Mouse (Mus musculus): ENCODE results near the gene Htatip2.

The Htatip2 gene

DNA sequence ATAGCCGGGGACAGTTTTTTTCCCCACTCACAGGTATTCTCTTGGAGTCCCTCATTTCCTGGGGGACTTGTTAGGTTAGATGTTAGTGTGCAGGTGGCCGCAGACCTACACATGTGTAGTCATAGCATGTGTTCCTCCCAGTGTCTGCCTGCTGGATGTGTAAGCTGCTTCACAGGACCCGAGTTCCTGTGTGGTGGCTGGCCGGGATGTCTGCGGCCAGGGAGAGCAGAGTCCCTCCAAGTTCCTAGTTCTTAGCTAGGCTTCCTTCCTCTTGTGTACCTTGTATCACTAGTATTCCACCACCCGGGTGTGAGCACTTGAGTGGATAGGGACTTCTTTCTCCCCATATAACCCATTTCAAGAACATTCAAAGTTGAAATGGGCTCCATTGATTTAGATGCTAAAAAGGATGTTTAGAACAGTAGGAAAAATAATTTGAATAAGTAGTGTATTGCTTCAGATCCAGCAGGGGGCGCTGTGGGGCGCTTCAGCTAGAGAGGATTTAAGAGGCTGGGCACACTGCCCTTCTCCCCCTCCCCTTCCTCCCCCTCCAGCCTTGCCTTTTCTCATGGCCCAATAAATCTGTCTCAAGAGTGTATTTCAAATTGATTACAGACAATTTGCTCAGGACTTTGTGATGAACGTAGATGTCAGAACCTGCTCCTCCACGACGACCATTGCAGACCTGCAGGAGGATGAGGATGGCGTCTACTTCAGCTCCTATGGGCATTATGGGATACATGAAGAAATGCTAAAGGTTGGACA is 27.9 kb downstream of the Htatip2 start:
- DNase-seq (ENCODE audit: low spot score), result peak; percentile 57

GRCm38 (mm10) chr7:49787383-49787645 is 28.4 kb downstream of the Htatip2 start:
- DNase-seq (ENCODE audit: low spot score), result no peak

GRCm38 (mm10) chr7:49794304-49794703 is 35.4 kb downstream of the Htatip2 start:
- no peak for DNase-seq (ENCODE audit: low spot score)

DNA sequence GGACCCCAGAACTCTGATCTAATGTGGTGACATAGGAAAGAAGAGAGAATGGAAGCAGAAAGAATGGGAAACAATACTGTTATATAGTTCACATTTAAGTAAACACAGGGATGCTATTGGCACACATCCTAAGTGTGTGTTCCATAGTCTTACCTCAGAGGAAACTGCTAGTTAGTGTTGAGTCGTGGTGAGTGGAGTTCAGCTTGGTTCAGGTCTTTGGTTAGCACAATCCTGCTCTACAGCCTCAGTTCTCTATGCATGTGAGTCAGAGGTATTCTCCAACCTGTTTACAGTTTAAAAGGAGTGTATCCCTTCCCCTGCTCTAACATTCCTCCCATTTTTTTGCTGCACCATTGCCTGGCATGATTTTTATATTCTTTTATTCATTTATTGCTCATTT is 38.3 kb downstream of the Htatip2 start:
- DNase-seq (ENCODE audit: low spot score), result no peak

GRCm38 (mm10) chr7:49803511-49803910 is 44.6 kb downstream of the Htatip2 start:
- DNase-seq (ENCODE audit: low spot score), result no peak

DNA sequence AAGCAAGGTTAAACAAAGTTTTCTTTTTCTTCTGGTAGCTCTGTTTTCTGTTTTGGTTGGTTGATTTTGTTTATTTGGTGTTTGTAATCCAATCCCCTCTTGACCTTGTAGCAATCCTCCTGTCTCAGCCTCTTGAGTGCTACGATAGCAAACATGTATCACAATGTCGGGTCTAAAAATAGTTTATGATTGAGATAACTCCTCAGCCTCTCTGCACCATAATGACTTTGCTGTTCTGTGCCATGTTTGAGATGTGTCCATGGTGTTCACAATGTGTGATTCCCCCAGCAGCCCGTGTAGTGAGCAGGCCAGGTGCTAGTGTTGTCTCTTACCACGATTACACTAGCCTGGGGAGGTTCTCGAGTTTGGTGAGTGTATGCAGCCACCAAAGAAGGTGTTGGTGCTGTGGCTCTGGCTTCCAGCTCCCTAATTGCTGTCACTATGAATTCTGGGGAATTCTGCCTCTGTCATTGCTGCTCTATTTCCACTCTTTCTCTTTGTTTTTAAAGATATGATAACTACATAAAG is 45.8 kb downstream of the Htatip2 start:
- DNase-seq (ENCODE audit: low spot score), result no peak

DNA sequence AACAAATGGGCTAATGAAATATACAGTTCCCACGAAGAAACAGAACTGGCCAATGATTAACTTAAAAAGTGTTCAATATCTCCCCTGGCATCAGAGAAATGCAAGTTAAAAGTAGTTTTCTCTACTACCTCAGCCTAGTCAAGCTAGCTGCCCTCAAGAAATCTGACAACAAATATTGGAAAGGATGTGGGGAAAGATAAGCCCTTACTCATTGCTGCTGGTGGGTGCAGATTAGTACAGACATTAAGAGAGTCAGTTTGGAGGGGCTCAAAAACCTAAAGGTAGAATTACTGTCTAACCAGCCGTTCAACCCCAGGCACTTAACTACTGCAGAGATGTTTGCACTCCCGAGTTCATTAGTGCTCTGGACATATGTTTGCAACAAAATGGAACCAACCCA is 46.7 kb downstream of the Htatip2 start:
- no peak for DNase-seq (ENCODE audit: low spot score)

- DNase-seq (ENCODE audit: low spot score), result no peak
Observed at GRCm38 (mm10) chr7:49807093-49807682, 48.3 kb downstream of the Htatip2 start.

DNA sequence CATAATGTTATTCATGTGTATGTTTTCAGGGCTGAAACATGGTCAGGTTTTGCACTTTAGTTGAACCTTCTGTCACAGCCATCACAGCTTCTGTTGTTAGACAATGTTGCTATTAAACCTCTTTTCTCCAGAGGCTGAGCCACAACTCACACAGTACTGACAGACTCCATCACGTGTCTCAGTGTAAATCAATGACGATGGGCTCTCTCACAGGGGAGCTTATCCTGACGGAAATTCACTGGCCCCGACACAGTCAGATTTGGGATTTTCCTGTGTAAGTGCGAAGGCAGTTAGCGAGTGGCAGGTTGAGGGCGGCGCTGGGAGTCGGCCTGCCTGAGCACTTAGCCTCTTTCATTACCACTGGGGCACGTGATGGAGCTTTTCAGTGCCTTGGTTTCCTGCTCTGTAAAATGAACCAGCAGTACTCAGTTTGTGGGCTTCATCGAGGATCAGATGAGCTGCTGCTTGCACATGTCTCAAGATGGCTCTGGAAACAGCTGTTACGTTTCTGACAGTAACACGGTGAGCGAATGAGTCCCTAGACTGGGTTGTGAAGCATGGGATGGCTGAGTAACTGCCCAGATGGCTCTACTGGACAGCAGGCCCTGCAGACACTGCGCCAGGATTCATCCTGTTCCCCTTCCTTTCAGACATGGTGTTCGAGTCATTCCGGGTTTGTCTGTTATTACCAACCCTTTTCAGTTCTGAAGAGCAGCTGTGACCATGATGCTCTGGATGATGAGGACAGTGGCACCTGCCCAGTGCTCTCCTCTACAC is 49.1 kb downstream of the Htatip2 start:
- no peak for DNase-seq (ENCODE audit: low spot score)

GRCm38 (mm10) chr7:49809100-49809499 is 50.2 kb downstream of the Htatip2 start:
- DNase-seq (ENCODE audit: low spot score), result no peak

DNA sequence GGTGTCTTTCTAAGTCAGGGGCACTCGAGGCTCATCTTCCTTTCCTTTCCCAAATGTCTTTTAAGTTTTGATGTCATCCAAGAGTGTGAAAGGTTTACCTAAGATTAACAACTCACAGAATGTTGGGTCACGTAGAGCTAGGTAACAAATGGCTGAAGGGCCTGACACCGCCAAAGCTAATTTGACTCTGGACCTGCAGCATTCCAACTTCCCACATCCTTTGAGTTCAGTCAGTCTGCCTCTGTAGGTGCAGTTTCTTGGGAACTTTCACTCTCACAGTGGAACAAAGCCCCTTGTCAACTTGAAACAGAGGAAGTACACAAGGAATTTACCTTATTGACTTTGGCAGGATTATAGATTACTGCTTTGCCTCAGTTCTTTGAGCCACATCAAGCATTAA is 50.6 kb downstream of the Htatip2 start:
- no peak for DNase-seq (ENCODE audit: low spot score)

DNA sequence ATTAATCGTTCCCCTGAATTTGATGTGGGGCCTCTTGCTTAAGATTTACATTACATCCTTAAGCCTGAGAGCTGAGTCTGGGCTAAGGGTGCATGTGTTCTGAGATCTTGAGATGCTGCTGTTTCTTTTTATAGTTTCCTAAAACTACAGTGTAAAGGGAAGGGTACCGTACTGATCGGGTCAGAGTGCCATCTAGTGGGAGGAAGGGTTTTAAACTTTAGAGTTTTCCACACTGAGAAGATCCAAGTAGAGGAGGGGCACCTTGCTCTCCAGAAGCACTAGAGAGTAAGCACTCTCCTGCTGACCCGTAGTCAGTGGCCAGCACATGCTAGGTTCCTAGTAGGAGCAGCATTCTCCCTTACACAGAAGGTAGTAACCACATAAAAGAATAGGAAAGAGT is 52.4 kb downstream of the Htatip2 start:
- DNase-seq (ENCODE audit: low spot score), result no peak

DNA sequence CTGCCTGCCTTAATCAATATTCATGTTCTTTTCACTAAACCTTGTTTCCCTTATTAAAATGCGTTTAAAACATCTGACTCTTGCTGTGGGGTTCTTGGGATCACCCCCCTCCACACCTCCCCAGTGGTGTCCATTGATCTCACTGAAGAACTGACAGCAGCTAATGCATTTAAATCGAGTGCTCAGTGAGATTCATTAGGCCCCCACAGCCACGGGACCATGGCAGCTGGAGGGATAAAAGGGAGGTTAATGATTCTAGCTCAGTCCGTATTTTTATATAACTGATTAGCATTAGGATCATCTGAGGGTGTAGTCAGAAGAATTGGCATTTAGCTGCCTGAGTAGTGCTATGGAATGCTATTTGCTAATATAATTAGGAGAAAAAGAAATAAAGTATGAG is 60.5 kb downstream of the Htatip2 start:
- DNase-seq (ENCODE audit: low spot score), result no peak

DNA sequence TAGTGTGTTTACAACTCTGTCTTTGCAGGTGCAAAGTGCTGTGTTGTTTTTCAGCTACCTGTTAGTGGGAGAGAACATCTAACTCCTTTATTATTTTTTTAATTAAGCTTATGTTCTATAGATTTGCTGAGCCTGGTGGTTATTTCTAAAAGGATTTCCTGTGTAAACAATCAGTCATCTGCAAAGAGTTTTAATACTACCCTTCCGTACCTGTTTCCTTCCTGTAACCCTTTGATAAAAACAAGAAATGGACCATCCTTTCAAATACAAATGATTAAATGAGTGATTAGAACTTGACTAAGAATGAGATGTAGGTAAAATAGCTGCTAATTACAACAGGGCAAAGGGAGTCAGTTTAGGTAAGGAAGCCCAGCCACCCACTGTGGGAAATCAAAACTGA is 62.5 kb downstream of the Htatip2 start:
- DNase-seq (ENCODE audit: low spot score), result no peak

- DNase-seq (ENCODE audit: low spot score), result no peak
Observed at GRCm38 (mm10) chr7:49822028-49822427, 63.1 kb downstream of the Htatip2 start.

All from urinary bladder, postnatal 25 days (tissue).